Mouse (Mus musculus) monocyte, adult 5-6 weeks (primary cell): ENCODE results near the gene Lgmn. TPM values are rescaled to one million over a fixed set of nuclear protein-coding genes. Genes with fewer than 3 reads are reported as not detected.

Experiments
- ATAC-seq: fragments of 153-309, 156-312 bp; replicated peaks from 2 replicates; pipeline ENCODE4 v1.8.0; 2017; ENCODE audit warnings: mild to moderate bottlenecking; ENCODE audit not compliant: low TSS enrichment, insufficient number of reproducible peaks, severe bottlenecking, poor library complexity, low FRiP score
- total RNA-seq: library from RNA; stranded (forward); fragments of 200-1000, 200-491, 200-594 nt; gene quantifications from 3 replicates; pipeline ENCODE4 v1.2.3, GENCODE M21; 2017

Lgmn gene
- total RNA-seq, 1 experiment from 2014 or later: 145 TPM

- no peak for ATAC-seq
Observed at GRCm38 (mm10) chr12:102437952-102438351, 1.7 kb downstream of the Lgmn start.

DNA sequence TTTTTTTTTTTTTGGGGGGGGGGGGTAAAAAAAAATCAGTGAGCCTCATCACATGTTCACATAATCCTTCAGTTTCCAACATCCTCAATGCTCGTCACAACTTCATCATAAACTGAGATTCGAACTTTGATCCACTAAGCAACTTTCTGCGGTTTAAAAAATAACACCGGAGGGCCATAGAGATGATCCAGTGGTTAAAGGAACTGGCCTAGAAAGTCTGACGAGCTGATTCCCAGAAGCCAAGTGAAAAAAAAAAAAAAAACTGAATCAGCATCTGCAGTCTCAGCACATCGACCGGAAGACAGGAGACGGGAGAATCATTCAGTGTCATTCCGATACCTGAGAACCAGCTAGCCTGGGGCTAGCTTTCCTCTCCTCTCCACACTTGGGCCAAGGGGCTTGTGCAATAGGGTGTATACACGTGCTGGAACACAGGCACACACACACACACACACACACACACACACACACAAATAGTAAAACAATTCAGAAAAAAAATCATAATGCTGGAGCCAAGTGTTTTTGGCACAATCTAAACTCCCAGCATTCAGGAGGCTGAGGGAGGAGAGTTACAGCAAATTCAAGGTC lies 2.6 kb downstream of the Lgmn start:
- ATAC-seq: no peak

GRCm38 (mm10) chr12:102434107-102434506 lies 5.5 kb downstream of the Lgmn start:
- ATAC-seq: no peak

GRCm38 (mm10) chr12:102432238-102432637 lies 7.4 kb downstream of the Lgmn start:
- ATAC-seq: no peak

DNA sequence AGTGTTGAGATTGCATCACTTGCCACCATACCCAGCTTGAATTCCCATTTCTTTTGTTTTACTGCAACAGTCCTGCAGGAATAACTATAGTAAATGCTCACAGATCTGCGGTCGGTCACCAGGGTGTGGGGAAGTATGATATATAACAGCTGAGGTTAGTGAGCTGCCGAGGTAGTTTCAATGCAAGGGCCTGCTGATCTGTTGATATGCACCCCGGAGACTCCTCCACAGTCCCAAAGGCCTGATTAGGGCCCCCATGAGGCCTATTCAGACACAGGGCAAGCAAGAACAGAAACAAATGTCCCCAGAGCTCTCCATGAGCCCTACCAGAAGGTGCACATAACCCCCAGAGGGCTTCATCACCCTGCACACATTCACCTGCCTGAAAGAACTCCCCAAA lies 9.4 kb downstream of the Lgmn start:
- ATAC-seq: no peak

GRCm38 (mm10) chr12:102429656-102430055 lies 10.0 kb downstream of the Lgmn start:
- ATAC-seq: no peak

GRCm38 (mm10) chr12:102426285-102426684 lies 13.3 kb downstream of the Lgmn start:
- peak; percentile 43; the same call in 1 of the 2 replicates for ATAC-seq

GRCm38 (mm10) chr12:102425048-102425578 lies 14.5 kb downstream of the Lgmn start:
- no peak for ATAC-seq

- no peak for ATAC-seq
Observed at GRCm38 (mm10) chr12:102424456-102424855, 15.2 kb downstream of the Lgmn start.

- no peak for ATAC-seq
Observed at GRCm38 (mm10) chr12:102423625-102424024, 16.0 kb downstream of the Lgmn start.

DNA sequence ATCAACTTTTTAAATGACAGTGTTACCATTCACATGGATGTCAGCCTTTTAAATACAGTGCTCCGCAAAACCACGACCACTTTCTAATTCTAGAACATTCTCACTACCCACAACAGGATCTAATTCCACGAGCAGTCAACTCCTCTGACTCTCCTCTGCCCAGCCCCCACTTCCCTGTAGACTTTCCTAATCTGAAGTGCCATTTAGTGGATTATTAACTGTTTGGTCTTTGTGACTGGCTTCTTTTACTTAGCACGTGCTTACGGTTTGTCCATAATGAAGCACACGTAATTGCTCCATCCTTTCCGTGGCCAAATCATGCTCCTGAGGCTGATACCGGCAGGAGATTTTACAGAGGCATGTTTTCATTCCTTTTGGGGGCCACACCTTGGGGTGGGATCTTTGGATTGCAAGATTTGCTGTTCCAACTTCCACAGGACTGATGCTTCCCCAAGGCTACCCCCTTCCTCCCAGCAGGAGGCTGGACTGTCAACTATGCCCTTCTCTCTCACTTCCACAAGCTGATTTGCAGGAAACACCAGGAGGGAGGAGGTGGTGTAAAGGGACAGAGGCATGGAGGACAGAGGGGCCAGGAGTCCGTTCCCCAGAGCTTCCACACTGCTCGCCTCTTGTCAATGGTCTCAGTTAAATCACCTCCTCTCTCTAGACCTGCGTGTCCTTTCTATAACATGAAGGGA lies 16.8 kb downstream of the Lgmn start:
- no peak for ATAC-seq

DNA sequence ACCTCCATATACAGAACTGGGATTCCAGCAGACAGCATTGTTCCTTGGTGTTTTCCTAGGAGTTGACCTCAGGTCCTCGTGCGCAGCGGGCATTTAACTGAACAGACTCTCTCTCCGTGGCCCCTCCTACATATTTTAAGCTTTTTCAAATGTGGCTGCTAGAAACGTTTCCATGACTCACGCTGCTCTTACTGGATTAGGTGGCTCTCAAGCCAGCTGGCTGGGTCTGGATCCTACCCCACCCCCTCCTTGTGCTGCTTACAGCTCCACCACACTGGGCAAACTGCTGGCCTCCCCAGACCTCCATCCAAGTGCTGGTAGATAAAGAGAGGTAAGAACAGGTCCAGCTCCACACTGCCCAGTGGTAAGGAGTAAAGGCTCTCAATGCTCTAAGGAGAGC lies 17.5 kb downstream of the Lgmn start:
- no peak for ATAC-seq

GRCm38 (mm10) chr12:102420168-102420890 lies 19.3 kb downstream of the Lgmn start:
- no peak for ATAC-seq

DNA sequence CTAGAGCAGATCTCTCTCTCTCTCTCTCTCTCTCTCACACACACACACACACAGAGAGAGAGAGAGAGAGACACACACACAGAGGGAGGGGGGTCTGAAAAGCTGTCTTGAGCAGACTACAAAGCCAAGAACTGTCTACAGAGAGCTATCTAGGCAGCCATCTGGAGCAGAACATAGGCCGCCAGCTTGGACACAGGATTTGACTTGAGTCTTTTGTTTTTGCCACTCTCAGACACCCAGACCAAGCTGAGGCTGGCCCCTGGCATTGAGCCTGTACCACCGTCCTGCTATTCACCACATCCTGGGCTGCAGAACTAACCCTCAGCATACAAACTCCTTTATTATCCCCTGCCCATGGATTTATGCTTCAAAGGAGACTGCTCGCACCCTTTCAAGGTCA lies 20.1 kb downstream of the Lgmn start:
- ATAC-seq: no peak

- no peak for ATAC-seq
Observed at GRCm38 (mm10) chr12:102417701-102418100, 21.9 kb downstream of the Lgmn start.

DNA sequence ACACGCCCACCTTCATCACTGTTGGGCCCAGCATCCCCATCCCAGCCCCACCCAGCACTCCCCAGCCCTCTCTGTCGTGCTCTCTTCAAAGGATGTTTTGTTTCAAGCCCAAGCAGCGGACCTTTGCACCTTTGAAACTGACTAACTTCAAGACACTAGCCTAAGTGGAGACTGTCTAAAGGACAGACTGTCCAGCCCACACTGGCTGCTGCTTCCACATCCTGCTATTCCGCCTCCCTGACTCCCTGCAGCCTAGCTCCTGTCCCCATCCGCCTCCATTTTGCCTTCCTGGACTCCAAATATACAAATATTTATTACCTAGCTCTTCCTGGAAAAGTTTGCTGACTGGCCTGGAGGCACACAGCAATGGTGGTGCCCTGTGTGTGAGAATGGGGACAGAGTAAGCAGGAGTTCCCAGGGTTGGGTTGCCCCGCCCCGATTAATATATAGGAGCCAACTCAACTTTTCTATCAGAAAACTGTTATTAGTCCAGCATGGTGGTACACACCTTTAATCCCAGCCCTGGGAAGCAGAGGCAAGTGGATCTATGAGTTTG lies 22.6 kb downstream of the Lgmn start:
- ATAC-seq: no peak

- ATAC-seq: no peak; the same call in 1 of the 2 replicates
Observed at GRCm38 (mm10) chr12:102416391-102416837, 23.2 kb downstream of the Lgmn start.

DNA sequence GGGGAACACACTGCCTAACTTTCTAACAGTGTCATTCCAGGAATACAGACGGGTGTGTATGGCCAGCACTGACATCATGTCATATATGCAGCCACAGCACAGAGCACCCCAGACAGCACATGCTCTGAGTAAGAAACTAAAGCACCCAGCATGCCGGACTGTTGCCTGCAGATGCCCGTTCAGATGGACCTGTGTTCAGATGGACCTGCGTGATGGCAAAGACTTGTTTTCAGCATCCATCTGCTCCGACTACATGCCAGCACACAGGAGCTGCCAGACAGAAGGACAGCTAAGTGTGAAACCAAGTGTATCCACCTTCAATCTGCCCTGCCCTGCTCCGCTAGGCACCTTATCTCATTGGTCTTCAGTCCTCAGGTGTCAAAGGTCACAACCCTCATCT lies 24.9 kb downstream of the Lgmn start:
- ATAC-seq: no peak

DNA sequence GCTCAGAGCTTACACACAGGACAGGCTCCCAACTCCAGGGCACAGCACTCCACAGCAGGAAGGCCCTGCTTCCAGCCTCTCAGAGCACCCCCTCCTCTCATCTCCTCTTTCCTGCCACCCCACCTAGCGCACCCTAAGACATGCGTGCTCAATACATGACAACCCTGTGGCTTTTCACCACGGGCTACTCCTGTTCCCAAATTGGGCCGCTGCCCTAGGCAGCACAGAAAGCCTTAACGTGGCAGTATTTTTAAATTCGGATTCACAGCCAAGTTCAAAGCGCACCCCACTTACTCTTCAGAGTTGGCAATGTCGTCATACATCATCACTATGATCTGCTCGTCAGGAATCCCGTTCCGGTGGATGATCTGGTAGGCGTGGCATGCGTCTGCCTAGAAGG lies 26.4 kb downstream of the Lgmn start:
- no peak for ATAC-seq
